Mouse (Mus musculus): Measurements from ENCODE around the gene Sprr2a3.

The Sprr2a3 gene

GRCm38 (mm10) chr3:92338840-92339239 is 53.6 kb downstream of the Sprr2a3 start, which contains the start of gene Sprr2d:
TSS of gene Sprr2d (plus strand) at chr3:92339140.
- DNase-seq (ENCODE audit: extremely low read depth, insufficient read length, low spot score): no peak

All from 3134 (cell line).